Mouse (Mus musculus) right cerebral cortex, postnatal 10 days (tissue): ENCODE data around the gene Klra6.
"Not testable (repeated sequence)": the region's sequence is repeated elsewhere in the genome, so short reads cannot be mapped to it uniquely, and the experiment has no call there.

Experiments
- DNase-seq, 2 experiments: peaks; one replicate each; pipeline ENCODE4 v3.0.0; 2021; ENCODE audit warnings: low spot score in 2 of 2

The Klra6 gene

DNA sequence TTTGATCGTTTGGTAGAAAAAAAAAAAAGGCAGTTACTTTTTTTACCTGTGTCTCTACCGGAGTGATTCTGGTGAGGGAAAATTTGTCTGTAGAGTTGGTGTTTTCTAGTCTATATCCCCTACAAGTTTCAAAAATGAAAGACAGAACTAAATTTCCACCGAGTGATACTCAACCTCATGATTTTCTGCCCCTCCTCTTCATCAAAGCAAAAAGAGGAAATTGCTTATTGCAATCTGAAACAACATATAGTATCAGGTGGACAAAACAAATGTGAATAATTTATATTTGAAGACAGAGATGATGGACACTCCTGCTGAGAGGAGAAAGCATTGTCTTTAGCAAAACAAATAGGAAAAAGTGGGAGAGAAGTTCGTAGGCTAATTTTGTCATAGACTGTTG, at the start of gene Klra6:
Klra6 (minus strand) TSS at position 101 of the 400 bp plus-strand sequence.
- no peak for DNase-seq

DNA sequence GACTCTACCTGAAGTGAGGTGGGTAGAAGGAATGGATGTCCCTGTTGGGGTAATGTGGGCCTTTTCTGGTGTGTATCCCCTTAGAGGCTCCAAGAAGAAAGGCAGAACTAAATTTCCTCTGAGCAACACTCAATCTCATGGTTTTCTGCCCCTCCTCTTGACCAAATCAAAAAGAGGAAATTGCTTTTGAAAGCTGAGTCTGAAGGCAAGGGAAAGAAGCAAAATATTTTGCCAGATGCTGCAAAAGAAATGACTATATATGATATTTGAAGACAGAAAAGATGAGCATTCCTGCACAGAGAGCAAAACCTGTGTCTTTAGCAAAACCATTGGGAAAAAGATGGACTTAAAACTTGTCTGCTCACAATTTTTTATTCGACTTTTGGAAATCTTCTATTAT, 40.4 kb upstream of the Klra6 start, which contains the start of gene Klra4:
Klra4 (minus strand) TSS at position 101 of the 400 bp plus-strand sequence.
- DNase-seq: not testable (repeated sequence)

DNA sequence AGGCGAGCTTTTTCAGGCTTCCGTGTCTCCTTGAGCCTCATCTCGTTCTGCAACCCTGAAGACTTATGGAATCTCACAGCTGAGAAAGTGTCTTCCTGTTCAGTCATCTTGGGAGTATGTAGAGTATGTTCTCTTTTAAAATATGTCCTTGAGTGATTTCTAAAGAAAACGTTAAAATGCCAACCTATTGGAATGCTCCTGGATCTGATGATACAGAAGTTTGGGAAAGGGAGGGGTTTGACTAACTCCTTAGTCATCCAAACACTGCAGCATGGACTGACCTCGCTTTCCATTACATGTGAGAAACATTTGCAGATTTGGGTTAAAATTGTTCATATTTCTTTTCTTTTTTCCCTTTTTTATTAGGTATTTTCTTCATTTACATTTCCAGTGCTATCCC, 38.4 kb upstream of the Klra6 start:
- DNase-seq: no peak

DNA sequence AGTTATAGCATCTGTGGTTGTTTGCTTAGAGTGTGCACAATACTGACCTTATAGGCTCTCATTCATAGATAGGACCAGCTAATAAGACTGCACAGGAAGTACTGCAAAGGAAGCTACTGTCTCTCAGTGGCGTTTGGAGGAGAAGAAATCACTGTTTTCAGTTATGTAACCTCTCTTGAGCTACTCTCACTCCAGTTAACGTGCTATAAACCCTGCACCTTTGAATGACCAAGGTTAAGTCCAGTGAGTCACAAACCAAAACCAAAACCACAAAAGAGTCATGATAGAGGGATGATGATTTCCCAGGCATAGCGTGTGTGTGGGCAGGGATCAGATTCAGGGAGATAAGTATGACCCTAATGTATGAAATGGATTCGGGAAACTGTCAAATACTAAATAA, 8.4 kb upstream of the Klra6 start:
- DNase-seq: not testable (repeated sequence)

DNA sequence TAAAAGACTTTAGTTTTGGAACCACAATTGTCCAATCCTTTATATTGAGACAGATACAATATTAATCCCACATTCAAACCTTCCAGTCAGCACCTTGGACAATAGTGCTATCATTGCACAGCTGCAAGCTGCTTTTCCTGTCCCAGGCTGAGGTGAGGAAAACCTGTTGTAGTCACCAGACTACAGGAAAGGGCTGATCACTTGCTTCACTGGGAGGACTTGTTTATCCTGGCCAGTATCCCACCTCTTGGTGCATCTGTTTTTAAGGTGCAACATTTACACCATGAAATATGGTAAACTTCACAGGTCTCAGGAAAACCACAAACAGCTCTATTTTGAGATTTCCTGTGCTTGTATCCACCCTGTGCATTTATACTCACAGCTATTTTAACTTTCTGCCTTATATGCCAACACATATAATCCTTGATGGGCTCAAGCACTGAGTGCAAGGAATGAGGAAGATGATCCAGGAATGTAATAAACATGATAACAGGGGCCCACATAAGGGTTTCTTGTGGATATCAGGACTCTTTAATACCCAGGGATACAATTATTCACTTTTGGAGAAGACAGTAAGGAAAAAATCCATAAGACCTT, 4.8 kb upstream of the Klra6 start:
- not testable (repeated sequence) for DNase-seq
